Mouse (Mus musculus) ES-Bruce4 (cell line): ENCODE measurements around the gene Tram2. TPM values are rescaled to one million over a fixed set of nuclear protein-coding genes. Genes with fewer than 3 reads are reported as not detected.

Source experiments
- H3K27ac ChIP-seq: 2 replicates; pipeline ENCODE4 v1.5.1; 2012; ENCODE audit warnings: low read length, inconsistent platforms; ENCODE audit not compliant: insufficient read depth
- H3K27me3 ChIP-seq: 2 replicates; pipeline ENCODE4 v1.6.1; 2012; ENCODE audit warnings: mild to moderate bottlenecking, low read length, inconsistent platforms; ENCODE audit not compliant: control insufficient read depth, poor library complexity, insufficient read depth, severe bottlenecking
- H3K36me3 ChIP-seq: 2 replicates; pipeline ENCODE4 v1.6.1; 2012; ENCODE audit warnings: inconsistent platforms, mild to moderate bottlenecking, low read length, moderate library complexity; ENCODE audit not compliant: control insufficient read depth, poor library complexity, insufficient read depth, severe bottlenecking
- H3K4me1 ChIP-seq: one replicate; pipeline ENCODE4 v1.8.1; 2011; ENCODE audit warnings: low read length; ENCODE audit not compliant: control insufficient read depth, insufficient read depth
- H3K4me3 ChIP-seq: 2 replicates; pipeline ENCODE4 v1.5.1; 2011; ENCODE audit warnings: low read depth, mild to moderate bottlenecking, low read length
- H3K9ac ChIP-seq: 2 replicates; pipeline ENCODE4 v1.6.1; 2012; ENCODE audit warnings: low read depth, mild to moderate bottlenecking, inconsistent platforms; ENCODE audit not compliant: poor library complexity, severe bottlenecking
- H3K9me3 ChIP-seq: replicated peaks from 2 replicates; pipeline ENCODE4 v1.6.1; 2012; ENCODE audit warnings: mild to moderate bottlenecking, low read length, inconsistent platforms; ENCODE audit not compliant: control insufficient read depth, poor library complexity, insufficient read depth, severe bottlenecking
- CTCF ChIP-seq: IDR thresholded peaks from one replicate; pipeline ENCODE4 v1.8.1; 2011; ENCODE audit warnings: low read depth, low read length
- EP300 ChIP-seq: IDR thresholded peaks from 2 replicates; pipeline ENCODE4 v1.6.1; 2011; ENCODE audit warnings: low read depth, low read length; ENCODE audit not compliant: insufficient read depth
- POLR2A ChIP-seq: IDR thresholded peaks from one replicate; pipeline ENCODE4 v1.8.1; 2011; ENCODE audit warnings: low read length; ENCODE audit not compliant: insufficient read depth
- polyA plus RNA-seq: library from polyadenylated mRNA; stranded (reverse); fragments of >200 nt; gene quantifications from 2 replicates; pipeline ENCODE4 v1.2.4, GENCODE M21; 2011; ENCODE audit warnings: low read depth; ENCODE audit not compliant: missing spikeins, insufficient read depth, insufficient read length

Gene Tram2
- polyA plus RNA-seq, 1 experiment = 15.2 TPM

DNA sequence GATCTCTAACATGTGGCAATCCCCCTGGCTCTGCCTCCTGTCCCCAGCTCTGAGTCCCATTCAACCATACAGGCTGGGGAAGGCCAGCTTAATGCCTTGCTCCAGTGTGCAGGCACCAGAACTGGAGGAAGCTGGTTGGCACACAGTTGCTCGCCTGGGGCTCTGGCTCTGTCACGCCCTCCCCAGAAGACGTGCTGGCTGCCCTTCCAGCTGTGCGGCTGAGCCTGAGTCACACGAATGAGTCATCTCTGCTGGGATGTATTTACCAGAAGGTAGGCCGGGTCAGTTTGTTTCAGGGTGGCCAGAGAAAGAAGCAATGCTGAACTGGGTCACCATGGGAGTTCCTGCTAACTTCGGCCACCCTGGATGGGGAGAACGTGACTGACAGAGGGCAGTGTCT is 64.6 kb downstream of the Tram2 start:
- H3K27me3 ChIP-seq = no peaks in the 10 kb centered on the region
- H3K9ac ChIP-seq = no peak overlapping the region
- no peak overlapping the region for H3K4me3 ChIP-seq
- H3K9me3 ChIP-seq = peaks cover 6% of the 10 kb centered on the region; the same call in 1 of the 2 replicates
- H3K27ac ChIP-seq = no peak overlapping the region
- H3K4me1 ChIP-seq = no peaks in the 10 kb centered on the region
- H3K36me3 ChIP-seq = no peaks in the 10 kb centered on the region
- no peak for TF ChIP-seq EP300
- TF ChIP-seq CTCF = no peak
- TF ChIP-seq POLR2A = no peak

- no peak for TF ChIP-seq EP300
- no peak for TF ChIP-seq POLR2A
- TF ChIP-seq CTCF = no peak
- Histone ChIP-seq H3K9me3 (no peaks in the 10 kb centered on the region), H3K9ac (no peak overlapping the region), H3K4me1 (no peaks in the 10 kb centered on the region), H3K4me3 (no peak overlapping the region), H3K27ac (no peak overlapping the region), H3K36me3 (no peaks in the 10 kb centered on the region; the same call in 1 of the 2 replicates), H3K27me3 (no peaks in the 10 kb centered on the region)
Observed at GRCm38 (mm10) chr1:21010282-21010800, 68.7 kb downstream of the Tram2 start.

GRCm38 (mm10) chr1:21008891-21009290 is 70.1 kb downstream of the Tram2 start:
- no peak overlapping the region for H3K9ac ChIP-seq
- no peaks in the 10 kb centered on the region for H3K27me3 ChIP-seq
- no peak overlapping the region for H3K27ac ChIP-seq
- no peaks in the 10 kb centered on the region; the same call in 1 of the 2 replicates for H3K36me3 ChIP-seq
- no peaks in the 10 kb centered on the region for H3K4me1 ChIP-seq
- TF ChIP-seq EP300 (no peak), POLR2A (no peak), CTCF (no peak)
- no peak overlapping the region for H3K4me3 ChIP-seq
- H3K9me3 ChIP-seq = no peaks in the 10 kb centered on the region

GRCm38 (mm10) chr1:21007941-21008701 is 70.9 kb downstream of the Tram2 start:
- TF ChIP-seq POLR2A (no peak), EP300 (no peak), CTCF (no peak)
- H3K4me1 ChIP-seq = no peaks in the 10 kb centered on the region
- no peaks in the 10 kb centered on the region for H3K9me3 ChIP-seq
- no peaks in the 10 kb centered on the region for H3K27me3 ChIP-seq
- H3K4me3 ChIP-seq = no peak overlapping the region
- no peak overlapping the region for H3K27ac ChIP-seq
- no peaks in the 10 kb centered on the region; the same call in 1 of the 2 replicates for H3K36me3 ChIP-seq
- no peak overlapping the region for H3K9ac ChIP-seq

GRCm38 (mm10) chr1:21006775-21007174 is 72.3 kb downstream of the Tram2 start:
- Histone ChIP-seq H3K27me3 (no peaks in the 10 kb centered on the region), H3K9me3 (no peaks in the 10 kb centered on the region), H3K36me3 (no peaks in the 10 kb centered on the region; the same call in 1 of the 2 replicates), H3K4me3 (no peak overlapping the region), H3K9ac (no peak overlapping the region), H3K4me1 (no peaks in the 10 kb centered on the region), H3K27ac (no peak overlapping the region)
- TF ChIP-seq CTCF (no peak), EP300 (no peak), POLR2A (no peak)

- Histone ChIP-seq H3K27me3 (no peaks in the 10 kb centered on the region), H3K4me1 (no peaks in the 10 kb centered on the region), H3K9ac (no peak overlapping the region), H3K9me3 (no peaks in the 10 kb centered on the region), H3K27ac (no peak overlapping the region), H3K4me3 (no peak overlapping the region), H3K36me3 (no peaks in the 10 kb centered on the region; the same call in 1 of the 2 replicates)
- TF ChIP-seq POLR2A = no peak
- TF ChIP-seq CTCF = no peak
- no peak for TF ChIP-seq EP300
Observed at GRCm38 (mm10) chr1:21004596-21004995, 74.4 kb downstream of the Tram2 start.
